Mouse (Mus musculus): ENCODE measurements around the gene Olfr733.

Gene Olfr733

GRCm38 (mm10) chr14:50301422-50301821, at the start of gene Olfr733:
Olfr733 (minus strand) TSS chr14:50301522.
- no peak for DNase-seq (ENCODE audit: low read depth, low spot score)

- DNase-seq (ENCODE audit: low read depth, low spot score), result no peak
Observed at GRCm38 (mm10) chr14:50348796-50349195, 47.5 kb upstream of the Olfr733 start, which contains the start of gene Olfr735. Olfr735 (minus strand) TSS chr14:50348872.

- no peak for DNase-seq (ENCODE audit: low read depth, low spot score)
Observed at GRCm38 (mm10) chr14:50326661-50327060, 25.3 kb upstream of the Olfr733 start, which contains the start of gene Olfr734. Olfr734 (minus strand) TSS chr14:50326761.

- DNase-seq (ENCODE audit: low read depth, low spot score), result no peak
Observed at GRCm38 (mm10) chr14:50284106-50284505, 17.2 kb downstream of the Olfr733 start, which contains the start of gene Olfr732. Olfr732 (minus strand) TSS chr14:50284206.

Data from forelimb bud, embryonic 11.5 days (tissue).